Mouse (Mus musculus): ENCODE measurements around the gene Baiap2. TPM values are rescaled to one million over a fixed set of nuclear protein-coding genes. Genes with fewer than 3 reads are reported as not detected.
A peak's percentile ranks its signal among the peaks of the same experiment; 100 is the strongest.

The Baiap2 gene
- polyA plus RNA-seq, 1 experiment from 2014 or later = 17.5 TPM

DNA sequence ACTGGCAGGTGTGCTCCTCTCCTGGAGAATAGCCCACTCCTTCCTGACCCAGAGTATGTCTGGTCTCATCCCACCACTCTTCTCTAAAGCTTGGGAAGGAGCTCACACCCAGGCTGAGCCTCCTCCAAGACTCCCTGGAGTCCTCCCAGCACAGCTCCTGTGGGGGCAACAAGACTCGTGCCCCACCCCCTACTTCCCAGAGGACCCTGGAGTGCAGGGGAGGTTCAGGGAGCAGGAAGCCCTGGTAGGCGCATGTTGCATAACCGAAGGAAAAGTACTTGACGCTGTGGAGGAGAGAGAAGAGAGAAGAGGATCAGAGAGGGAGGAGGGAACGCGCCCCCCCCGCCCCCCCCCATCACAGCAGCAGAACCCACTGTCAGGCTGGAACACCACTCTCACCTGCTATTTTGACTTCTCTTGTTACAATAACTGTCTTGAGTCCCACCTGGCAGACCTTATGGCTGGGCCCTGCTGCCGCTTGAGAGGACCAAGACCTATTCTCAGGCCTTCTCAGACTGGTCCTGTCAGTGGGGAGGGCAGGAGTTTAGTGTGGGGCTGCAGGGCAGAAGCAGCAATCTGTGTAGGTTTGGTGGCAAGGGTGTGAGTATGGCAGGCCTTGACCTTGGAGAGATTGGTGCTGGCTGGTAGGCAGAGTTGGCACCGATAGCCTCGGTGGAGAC is 48.2 kb downstream of the Baiap2 start:
- H3K4me2 ChIP-seq = peak overlapping the region; percentile 26
- peaks cover 33% of the 10 kb centered on the region for H3K36me3 ChIP-seq
- no peak overlapping the region for H3K4me3 ChIP-seq (replicated peaks)
- H3K27me3 ChIP-seq = no peaks in the 10 kb centered on the region
- H3K9ac ChIP-seq (replicated peaks) = no peak overlapping the region
- peak overlapping the region; percentile 54; the same call in 1 of the 2 replicates for H3K27ac ChIP-seq
- no peak; the same call in 1 of the 2 replicates for ATAC-seq (ENCODE audit: insufficient number of reproducible peaks, insufficient read depth, low FRiP score, low TSS enrichment, low read depth)
- no peaks in the 10 kb centered on the region for H3K9me3 ChIP-seq
- peaks cover 36% of the 10 kb centered on the region for H3K4me1 ChIP-seq (replicated peaks)
- WGBS = 59% methylated on average over 10 of the region's 10 CpGs

DNA sequence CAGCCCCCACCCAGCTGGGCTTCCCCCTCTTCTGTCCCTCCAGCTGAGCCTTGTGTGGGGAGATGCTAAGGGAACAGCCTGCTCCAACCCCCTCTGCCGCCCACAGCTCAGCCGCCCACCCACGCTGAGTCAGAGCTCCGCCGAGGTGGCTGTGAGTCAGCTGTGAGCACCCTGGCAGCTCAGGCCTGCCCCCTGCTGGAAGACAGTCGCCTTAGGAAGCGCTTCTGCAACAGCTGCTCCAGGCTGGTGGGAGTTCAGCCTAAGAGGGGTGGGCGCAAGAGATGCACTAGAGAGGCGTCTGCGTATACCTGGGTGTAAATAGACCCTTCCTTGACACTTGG is 48.7 kb downstream of the Baiap2 start:
- Histone ChIP-seq H3K4me2 (peak overlapping the region; percentile 26), H3K4me1 (replicated peaks) (peaks cover 36% of the 10 kb centered on the region), H3K27ac (peak overlapping the region; percentile 54; the same call in 1 of the 2 replicates), H3K4me3 (replicated peaks) (no peak overlapping the region), H3K9ac (replicated peaks) (no peak overlapping the region), H3K36me3 (peaks cover 33% of the 10 kb centered on the region), H3K27me3 (no peaks in the 10 kb centered on the region), H3K9me3 (no peaks in the 10 kb centered on the region)
- WGBS = 15% methylated on average over 10 of the region's 10 CpGs
- ATAC-seq (ENCODE audit: insufficient number of reproducible peaks, insufficient read depth, low FRiP score, low TSS enrichment, low read depth) = peak; percentile 66; the same call in 1 of the 2 replicates

DNA sequence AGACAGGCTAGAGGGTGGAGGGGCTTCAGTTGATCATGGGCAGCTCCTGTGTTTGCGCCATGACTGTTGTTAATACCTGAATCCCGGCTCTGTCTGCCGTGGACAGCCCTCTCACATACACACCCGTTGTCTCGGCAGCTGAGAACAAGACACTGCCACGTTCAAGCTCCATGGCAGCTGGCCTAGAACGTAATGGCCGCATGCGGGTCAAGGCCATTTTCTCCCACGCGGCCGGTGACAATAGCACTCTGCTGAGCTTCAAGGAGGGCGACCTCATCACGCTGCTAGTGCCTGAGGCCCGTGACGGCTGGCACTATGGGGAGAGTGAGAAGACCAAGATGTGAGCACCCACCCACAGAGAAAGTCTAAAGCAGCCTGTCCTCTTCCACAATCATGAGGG is 54.8 kb downstream of the Baiap2 start:
- Histone ChIP-seq H3K27me3 (no peaks in the 10 kb centered on the region), H3K4me3 (replicated peaks) (no peak overlapping the region), H3K9ac (replicated peaks) (no peak overlapping the region; the same call in 1 of the 2 replicates), H3K9me3 (no peaks in the 10 kb centered on the region), H3K4me2 (no peak overlapping the region), H3K36me3 (peaks cover 54% of the 10 kb centered on the region), H3K27ac (no peak overlapping the region), H3K4me1 (replicated peaks) (no peaks in the 10 kb centered on the region)
- ATAC-seq (ENCODE audit: insufficient number of reproducible peaks, insufficient read depth, low FRiP score, low TSS enrichment, low read depth) = no peak
- WGBS = 93% methylated on average over 16 of the region's 16 CpGs

- Histone ChIP-seq H3K4me3 (replicated peaks) (no peak overlapping the region), H3K27me3 (no peaks in the 10 kb centered on the region), H3K4me1 (replicated peaks) (no peaks in the 10 kb centered on the region), H3K9ac (replicated peaks) (no peak overlapping the region), H3K36me3 (peaks cover 21% of the 10 kb centered on the region), H3K27ac (no peak overlapping the region), H3K4me2 (no peak overlapping the region), H3K9me3 (no peaks in the 10 kb centered on the region)
- ATAC-seq (ENCODE audit: insufficient number of reproducible peaks, insufficient read depth, low FRiP score, low TSS enrichment, low read depth) = no peak
- 77% methylated on average over 5 of the region's 5 CpGs for WGBS
Observed at GRCm38 (mm10) chr11:120002041-120002440, 59.5 kb downstream of the Baiap2 start.

GRCm38 (mm10) chr11:120002634-120003220 is 60.2 kb downstream of the Baiap2 start:
- peaks cover 14% of the 10 kb centered on the region for H3K36me3 ChIP-seq
- H3K4me1 ChIP-seq (replicated peaks) = no peaks in the 10 kb centered on the region
- WGBS = 89% methylated on average over 7 of the region's 7 CpGs
- H3K9me3 ChIP-seq = no peaks in the 10 kb centered on the region
- no peaks in the 10 kb centered on the region for H3K27me3 ChIP-seq
- ATAC-seq (ENCODE audit: insufficient number of reproducible peaks, insufficient read depth, low FRiP score, low TSS enrichment, low read depth) = no peak
- H3K27ac ChIP-seq = no peak overlapping the region
- no peak overlapping the region for H3K4me2 ChIP-seq
- no peak overlapping the region for H3K4me3 ChIP-seq (replicated peaks)
- no peak overlapping the region for H3K9ac ChIP-seq (replicated peaks)

DNA sequence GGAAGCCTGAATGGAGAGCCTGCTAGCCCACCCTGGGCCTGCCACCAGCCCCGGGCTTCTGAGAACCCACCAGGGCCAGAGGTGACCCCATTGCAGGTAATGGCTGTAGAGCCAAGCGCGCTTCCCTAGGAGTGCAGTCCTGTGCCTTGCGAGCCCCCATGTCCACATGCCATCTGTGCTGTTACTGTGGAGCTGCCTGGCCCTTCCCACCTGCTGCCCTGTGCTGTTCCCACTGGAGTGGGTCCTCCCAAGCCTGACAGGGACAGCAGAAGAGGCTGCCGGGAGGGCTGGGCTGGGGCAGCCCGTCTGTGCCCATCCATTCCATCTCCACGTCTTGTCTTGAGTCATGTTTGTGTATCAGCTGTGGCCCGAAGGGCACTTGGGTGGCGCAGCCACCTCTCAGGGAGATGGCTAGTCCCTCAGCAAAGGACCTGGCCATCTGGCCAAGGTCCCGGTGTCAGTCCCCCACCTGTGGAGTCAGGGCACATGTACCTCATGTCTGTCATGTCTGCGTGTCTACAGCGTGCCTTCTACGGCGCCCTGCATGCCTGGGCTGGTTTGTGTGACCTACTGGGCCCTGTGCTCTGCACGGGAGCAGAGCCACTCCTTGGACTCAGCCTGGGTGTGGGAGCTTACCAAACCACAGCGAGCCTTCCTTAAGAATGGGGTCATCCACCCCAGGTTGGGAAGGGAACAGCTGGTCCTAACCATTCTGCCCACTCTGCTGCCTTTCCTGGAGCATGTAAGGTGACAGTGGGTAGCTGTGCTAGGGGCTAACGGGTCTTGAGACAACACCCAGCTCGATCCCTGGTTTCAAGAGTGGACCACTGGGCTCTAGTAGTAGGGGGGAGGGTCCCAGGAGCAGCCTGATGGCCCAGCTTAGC is 63.1 kb downstream of the Baiap2 start:
- H3K27ac ChIP-seq = no peak overlapping the region
- H3K4me3 ChIP-seq (replicated peaks) = no peak overlapping the region
- H3K36me3 ChIP-seq = 0 out of 2 replicates have a peak, but pooled peaks cover 7% of the 10 kb centered on the region
- H3K9ac ChIP-seq (replicated peaks) = no peak overlapping the region
- H3K4me2 ChIP-seq = no peak overlapping the region
- H3K27me3 ChIP-seq = peaks cover 3% of the 10 kb centered on the region
- ATAC-seq (ENCODE audit: insufficient number of reproducible peaks, insufficient read depth, low FRiP score, low TSS enrichment, low read depth) = no peak
- H3K4me1 ChIP-seq (replicated peaks) = no peaks in the 10 kb centered on the region
- no peaks in the 10 kb centered on the region for H3K9me3 ChIP-seq
- 86% methylated on average over 18 of the region's 18 CpGs for WGBS

GRCm38 (mm10) chr11:120007496-120008080 is 65.0 kb downstream of the Baiap2 start:
- H3K4me1 ChIP-seq (replicated peaks) = peaks cover 6% of the 10 kb centered on the region
- 79% methylated on average over 4 of the region's 4 CpGs for WGBS
- no peaks in the 10 kb centered on the region for H3K9me3 ChIP-seq
- H3K27ac ChIP-seq = no peak overlapping the region
- H3K9ac ChIP-seq (replicated peaks) = no peak overlapping the region; the same call in 1 of the 2 replicates
- H3K4me2 ChIP-seq = no peak overlapping the region
- peaks cover 15% of the 10 kb centered on the region; the same call in 1 of the 2 replicates for H3K36me3 ChIP-seq
- H3K27me3 ChIP-seq = peaks cover 22% of the 10 kb centered on the region
- H3K4me3 ChIP-seq (replicated peaks) = no peak overlapping the region
- no peak for ATAC-seq (ENCODE audit: insufficient number of reproducible peaks, insufficient read depth, low FRiP score, low TSS enrichment, low read depth)

DNA sequence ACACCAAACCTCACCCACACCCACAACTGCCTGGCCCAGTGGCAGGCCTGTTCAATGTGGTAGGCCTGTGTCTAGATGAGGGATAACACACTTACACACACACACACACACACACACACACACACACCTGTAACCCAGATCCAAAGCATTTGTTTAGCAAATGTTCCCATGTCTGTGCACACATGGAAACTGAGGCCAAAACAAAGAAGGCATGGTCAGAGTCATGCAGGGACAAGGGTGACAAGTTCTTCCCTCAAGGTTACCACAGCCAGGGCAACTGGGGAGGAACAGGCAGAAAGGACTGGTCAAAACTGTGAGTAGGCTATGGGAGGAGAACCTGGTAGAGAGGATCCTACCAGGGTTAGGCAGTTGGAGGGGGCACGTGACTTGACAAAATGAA is 65.9 kb downstream of the Baiap2 start:
- ATAC-seq (ENCODE audit: insufficient number of reproducible peaks, insufficient read depth, low FRiP score, low TSS enrichment, low read depth) = no peak
- H3K4me2 ChIP-seq = no peak overlapping the region

DNA sequence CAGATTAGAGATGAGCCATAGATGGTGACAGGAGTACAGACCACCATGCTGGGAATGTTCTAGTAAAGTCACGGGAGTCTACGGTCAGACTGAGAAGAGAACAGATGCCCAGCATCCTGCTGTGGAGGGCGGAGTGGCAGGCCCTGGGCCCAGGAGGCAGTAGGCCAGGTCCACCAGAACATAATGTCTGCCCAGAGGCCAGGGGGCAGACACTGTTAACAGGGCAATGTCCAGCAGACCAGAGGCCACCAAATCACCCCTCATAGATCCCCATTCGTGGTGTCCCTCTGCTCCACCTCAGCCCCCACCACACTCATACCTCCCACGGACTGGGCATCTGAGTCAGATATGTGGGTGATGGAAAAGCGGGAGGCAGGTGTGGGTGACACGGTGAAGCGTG is 66.4 kb downstream of the Baiap2 start:
- Histone ChIP-seq H3K27ac (no peak overlapping the region), H3K9me3 (no peaks in the 10 kb centered on the region), H3K4me2 (no peak overlapping the region), H3K4me1 (replicated peaks) (peaks cover 13% of the 10 kb centered on the region), H3K4me3 (replicated peaks) (no peak overlapping the region), H3K9ac (replicated peaks) (no peak overlapping the region), H3K27me3 (peaks cover 24% of the 10 kb centered on the region), H3K36me3 (peaks cover 15% of the 10 kb centered on the region; the same call in 1 of the 2 replicates)
- WGBS = 81% methylated on average over 8 of the region's 8 CpGs
- no peak for ATAC-seq (ENCODE audit: insufficient number of reproducible peaks, insufficient read depth, low FRiP score, low TSS enrichment, low read depth)

More for the DNA sequence above, 65.9 kb downstream of the Baiap2 start:
- Histone ChIP-seq H3K27ac (no peak overlapping the region), H3K36me3 (peaks cover 15% of the 10 kb centered on the region; the same call in 1 of the 2 replicates), H3K4me3 (replicated peaks) (no peak overlapping the region), H3K4me1 (replicated peaks) (peaks cover 10% of the 10 kb centered on the region), H3K9me3 (no peaks in the 10 kb centered on the region), H3K27me3 (peaks cover 24% of the 10 kb centered on the region), H3K9ac (replicated peaks) (no peak overlapping the region)
- 83% methylated on average over 1 of the region's 1 CpGs for WGBS

- no peak for ATAC-seq (ENCODE audit: insufficient number of reproducible peaks, insufficient read depth, low FRiP score, low TSS enrichment, low read depth)
- H3K9me3 ChIP-seq = no peaks in the 10 kb centered on the region
- H3K27ac ChIP-seq = no peak overlapping the region
- no peak overlapping the region for H3K9ac ChIP-seq (replicated peaks)
- H3K27me3 ChIP-seq = peaks cover 24% of the 10 kb centered on the region
- WGBS = 87% methylated on average over 20 of the region's 20 CpGs
- H3K4me1 ChIP-seq (replicated peaks) = peaks cover 13% of the 10 kb centered on the region
- H3K4me2 ChIP-seq = no peak overlapping the region
- peaks cover 15% of the 10 kb centered on the region; the same call in 1 of the 2 replicates for H3K36me3 ChIP-seq
- H3K4me3 ChIP-seq (replicated peaks) = no peak overlapping the region
Observed at GRCm38 (mm10) chr11:120009937-120010336, 67.4 kb downstream of the Baiap2 start.

All from limb, embryonic 12.5 days (tissue).